Mouse (Mus musculus): ENCODE data around the gene Ip6k2.
A peak's percentile ranks its signal among the peaks of the same experiment; 100 is the strongest.

Ip6k2 gene

GRCm38 (mm10) chr9:108782836-108783547 is 604 bp upstream of the Ip6k2 start:
- DNase-seq = no peak

GRCm38 (mm10) chr9:108785416-108785815 is 1.8 kb downstream of the Ip6k2 start:
- no peak for DNase-seq

GRCm38 (mm10) chr9:108786494-108786893 is 2.9 kb downstream of the Ip6k2 start:
- no peak for DNase-seq

- DNase-seq = no peak
Measured at GRCm38 (mm10) chr9:108787080-108787479, 3.5 kb downstream of the Ip6k2 start.

- DNase-seq = no peak
Measured at GRCm38 (mm10) chr9:108788713-108789112, 5.1 kb downstream of the Ip6k2 start.

GRCm38 (mm10) chr9:108792307-108792706 is 8.7 kb downstream of the Ip6k2 start:
- no peak for DNase-seq

GRCm38 (mm10) chr9:108792730-108793129 is 9.1 kb downstream of the Ip6k2 start:
- DNase-seq = no peak

- no peak for DNase-seq
Measured at GRCm38 (mm10) chr9:108795281-108795680, 11.7 kb downstream of the Ip6k2 start.

- DNase-seq = peak; percentile 83
Measured at GRCm38 (mm10) chr9:108795762-108796161, 12.2 kb downstream of the Ip6k2 start.

- DNase-seq = no peak
Measured at GRCm38 (mm10) chr9:108796351-108796981, 12.9 kb downstream of the Ip6k2 start.

GRCm38 (mm10) chr9:108797477-108797876 is 13.9 kb downstream of the Ip6k2 start:
- DNase-seq = no peak

GRCm38 (mm10) chr9:108798508-108799075 is 15.0 kb downstream of the Ip6k2 start:
- no peak for DNase-seq

GRCm38 (mm10) chr9:108799564-108799963 is 16.0 kb downstream of the Ip6k2 start:
- no peak for DNase-seq

- no peak for DNase-seq
Measured at GRCm38 (mm10) chr9:108805768-108806167, 22.2 kb downstream of the Ip6k2 start.

GRCm38 (mm10) chr9:108806379-108806778 is 22.8 kb downstream of the Ip6k2 start:
- DNase-seq = no peak

GRCm38 (mm10) chr9:108806831-108807230 is 23.2 kb downstream of the Ip6k2 start:
- no peak for DNase-seq

GRCm38 (mm10) chr9:108807674-108808073 is 24.1 kb downstream of the Ip6k2 start:
- no peak for DNase-seq

- DNase-seq = peak; percentile 89
Measured at GRCm38 (mm10) chr9:108808163-108808665, 24.6 kb downstream of the Ip6k2 start, which contains the start of gene Nckipsd. Gene Nckipsd (plus strand): TSS chr9:108808368.

GRCm38 (mm10) chr9:108809188-108809587 is 25.6 kb downstream of the Ip6k2 start:
- peak; percentile 46 for DNase-seq

- no peak for DNase-seq
Measured at GRCm38 (mm10) chr9:108809723-108810122, 26.1 kb downstream of the Ip6k2 start.

- DNase-seq = no peak
Measured at GRCm38 (mm10) chr9:108810516-108810915, 26.9 kb downstream of the Ip6k2 start.

- no peak for DNase-seq
Measured at GRCm38 (mm10) chr9:108815557-108815956, 32.0 kb downstream of the Ip6k2 start.

- DNase-seq = no peak
Measured at GRCm38 (mm10) chr9:108819495-108819894, 35.9 kb downstream of the Ip6k2 start.

- no peak for DNase-seq
Measured at GRCm38 (mm10) chr9:108820077-108820476, 36.5 kb downstream of the Ip6k2 start.

Data from kidney, adult 11 months (tissue).